Comparison of ENCODE assay signal across 8 mouse cellular contexts in the genomic region with DNA sequence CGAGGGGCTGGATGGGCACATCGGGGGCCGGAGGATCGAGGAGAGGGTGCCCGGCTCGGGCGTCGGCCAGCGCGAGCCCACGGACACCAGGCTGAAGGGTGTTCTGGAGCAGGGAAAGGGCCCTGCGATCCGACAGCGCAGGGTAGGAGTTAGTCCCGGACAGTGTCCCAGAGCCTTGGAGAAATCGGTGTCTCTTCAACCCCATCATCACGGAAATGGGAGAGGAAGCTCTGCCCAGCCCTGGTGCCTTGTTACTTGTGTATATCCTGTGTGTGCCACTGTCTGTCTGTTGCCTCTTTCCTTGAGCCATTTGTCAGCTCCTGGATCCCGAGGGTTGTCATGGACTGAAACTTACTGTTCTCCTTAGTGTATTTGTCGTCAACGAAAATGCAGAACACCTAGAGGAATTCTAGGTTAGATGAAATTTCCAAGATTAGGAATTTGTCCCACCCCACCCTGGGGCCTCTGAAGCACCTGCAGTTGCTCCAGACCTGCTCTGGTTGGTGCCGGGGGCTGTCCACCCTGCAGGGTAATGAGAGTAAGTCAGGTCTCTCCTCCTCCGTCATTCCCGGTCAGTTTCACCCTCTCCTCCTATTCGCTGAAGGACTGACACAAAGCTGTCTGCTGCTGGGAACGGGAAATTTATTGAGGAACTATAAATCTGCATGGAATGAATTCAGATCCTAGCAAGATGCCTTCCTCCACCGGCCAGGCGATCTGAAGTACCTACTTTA. TPM values are rescaled to one million over a fixed set of nuclear protein-coding genes. Genes with fewer than 3 reads are reported as not detected.
DNase-seq lines count a peak whose midpoint lies in the region; ATAC-seq and TF ChIP-seq lines count a peak whose summit lies in the region.

No protein-coding gene starts in this region.

- no peak for TF ChIP-seq CTCF in thymus, adult 2 months (IDR thresholded peaks at IDR 0.05; ENCODE audit: borderline replicate concordance, control insufficient read depth, extremely low read depth, insufficient read depth, low read length, poor library complexity)

- TF ChIP-seq POLR2A in thymus, adult 2 months (IDR thresholded peaks at IDR 0.05; ENCODE audit: control insufficient read depth, extremely low read depth, insufficient read depth, low read length, poor library complexity) = no peak

- DNase-seq in thymus, adult 2 months = no peak
- DNase-seq in thymus, postnatal 14 days = no peak
- DNase-seq in induced T-regulatory cell, adult 2 months (ENCODE audit: low read depth) = peak; percentile 70
- no peak for DNase-seq in thymus, postnatal 36 days
- DNase-seq in ovary, postnatal 36 days (ENCODE audit: low spot score) = no peak

- peak overlapping the region; percentile 25 for H3K27ac ChIP-seq in thymus, adult 2 months (ENCODE audit: control insufficient read depth, insufficient read depth, low read length)
- H3K27ac ChIP-seq in embryonic facial prominence, embryonic 15.5 days (replicated peaks) = peak overlapping the region; percentile 89
- H3K27ac ChIP-seq in liver, embryonic 16.5 days (ENCODE audit: low read length) = peak overlapping the region; percentile 66
- peak overlapping the region; percentile 91 for H3K27ac ChIP-seq in neural tube, embryonic 15.5 days (replicated peaks)

- H3K9me3 ChIP-seq in embryonic facial prominence, embryonic 15.5 days (replicated peaks) = no peaks in the 10 kb centered on the region
- H3K9me3 ChIP-seq in liver, embryonic 16.5 days (replicated peaks; ENCODE audit: control insufficient read depth, low read length) = no peaks in the 10 kb centered on the region
- H3K9me3 ChIP-seq in neural tube, embryonic 15.5 days (replicated peaks) = no peaks in the 10 kb centered on the region

- H3K4me1 ChIP-seq in thymus, adult 2 months (replicated peaks; ENCODE audit: control insufficient read depth, insufficient read depth, low read length) = peaks cover 43% of the 10 kb centered on the region
- peaks cover 23% of the 10 kb centered on the region for H3K4me1 ChIP-seq in embryonic facial prominence, embryonic 15.5 days
- peaks cover 14% of the 10 kb centered on the region for H3K4me1 ChIP-seq in liver, embryonic 16.5 days (ENCODE audit: control insufficient read depth, low read depth, low read length)
- peaks cover 19% of the 10 kb centered on the region for H3K4me1 ChIP-seq in neural tube, embryonic 15.5 days

- peak; percentile 59 for ATAC-seq in embryonic facial prominence, embryonic 15.5 days (ENCODE audit: insufficient number of reproducible peaks, low FRiP score, low TSS enrichment, low read depth)
- ATAC-seq in liver, embryonic 16.5 days (ENCODE audit: low read depth) = peak; percentile 50
- ATAC-seq in neural tube, embryonic 15.5 days (ENCODE audit: low FRiP score) = peak; percentile 67

- H3K27me3 ChIP-seq in thymus, adult 2 months (ENCODE audit: control insufficient read depth, insufficient read depth, low read length) = no peaks in the 10 kb centered on the region
- no peaks in the 10 kb centered on the region for H3K27me3 ChIP-seq in embryonic facial prominence, embryonic 15.5 days
- no peaks in the 10 kb centered on the region for H3K27me3 ChIP-seq in liver, embryonic 16.5 days (ENCODE audit: control insufficient read depth, insufficient read depth, low read depth, low read length)
- H3K27me3 ChIP-seq in neural tube, embryonic 15.5 days (replicated peaks) = no peaks in the 10 kb centered on the region

- peak overlapping the region; percentile 99 for H3K9ac ChIP-seq in embryonic facial prominence, embryonic 15.5 days
- peak overlapping the region; percentile 90 for H3K9ac ChIP-seq in liver, embryonic 16.5 days (ENCODE audit: low read depth, low read length)
- peak overlapping the region; percentile 100 for H3K9ac ChIP-seq in neural tube, embryonic 15.5 days (replicated peaks)

- H3K4me3 ChIP-seq in thymus, adult 2 months (ENCODE audit: control insufficient read depth, insufficient read depth, low read length) = peak overlapping the region; percentile 76
- peak overlapping the region; percentile 99 for H3K4me3 ChIP-seq in embryonic facial prominence, embryonic 15.5 days (replicated peaks)
- H3K4me3 ChIP-seq in liver, embryonic 16.5 days (ENCODE audit: low read depth, low read length) = peak overlapping the region; percentile 84
- H3K4me3 ChIP-seq in neural tube, embryonic 15.5 days (replicated peaks) = peak overlapping the region; percentile 92

- WGBS in thymus, adult 2 months = 4% methylated on average over 27 of the region's 27 CpGs
- 6% methylated on average over 27 of the region's 27 CpGs for whole genome bisulfite sequencing in embryonic facial prominence, embryonic 15.5 days
- 4% methylated on average over 27 of the region's 27 CpGs for WGBS in liver, embryonic 16.5 days (ENCODE audit: insufficient replicate concordance)
- 2% methylated on average over 27 of the region's 27 CpGs for WGBS in neural tube, embryonic 15.5 days

- H3K4me2 ChIP-seq in embryonic facial prominence, embryonic 15.5 days (replicated peaks) = peak overlapping the region; percentile 60
- H3K4me2 ChIP-seq in liver, embryonic 16.5 days (ENCODE audit: low read depth, low read length) = peak overlapping the region; percentile 76
- peak overlapping the region; percentile 86 for H3K4me2 ChIP-seq in neural tube, embryonic 15.5 days

- peaks cover 10% of the 10 kb centered on the region for H3K36me3 ChIP-seq in thymus, adult 2 months (ENCODE audit: control insufficient read depth, insufficient read depth, low read length)
- H3K36me3 ChIP-seq in embryonic facial prominence, embryonic 15.5 days = peaks cover 33% of the 10 kb centered on the region
- H3K36me3 ChIP-seq in liver, embryonic 16.5 days (ENCODE audit: control insufficient read depth, insufficient read depth) = peaks cover 4% of the 10 kb centered on the region; the same call in 1 of the 2 replicates
- H3K36me3 ChIP-seq in neural tube, embryonic 15.5 days = peaks cover 36% of the 10 kb centered on the region

RNA-seq across cellular contexts. Expression of gene Etv3, which starts 0.8 kb away (rescaled TPM):
- 38.4 and 40.9 TPM in 2 replicates for polyA plus RNA-seq in thymus, adult 2 months (2012; rRNA removed)
- 23.2 and 23.8 TPM in 2 replicates for polyA plus RNA-seq in embryonic facial prominence, embryonic 15.5 days (2015; fragmentation: Nextera tagmentation; extraction: Ambion mirVana)
- 3.6 and 3.7 TPM in 2 replicates for polyA plus RNA-seq in liver, embryonic 16.5 days (2015; fragmentation: Nextera tagmentation; extraction: Ambion mirVana)
- polyA plus RNA-seq in neural tube, embryonic 15.5 days (2015; fragmentation: Nextera tagmentation; extraction: Ambion mirVana) = 9.2 and 10.7 TPM in 2 replicates

Comparison
In these comparisons a context has a peak if more than half of its experiments do, and no peak if none do; other contexts are left out.
1. H3K27ac ChIP-seq: peak in every context shown above with its lines; median percentile 91 in neural tube, embryonic 15.5 days; 89 in embryonic facial prominence, embryonic 15.5 days; 66 in liver, embryonic 16.5 days; 25 in thymus, adult 2 months.